Mouse (Mus musculus) heart, embryonic 16.5 days (tissue): Measurements from ENCODE around the gene Col4a2. TPM values are rescaled to one million over a fixed set of nuclear protein-coding genes. Genes with fewer than 3 reads are reported as not detected.
A peak's percentile ranks its signal among the peaks of the same experiment; 100 is the strongest.

Experiments
- ATAC-seq: fragments of 200-750 bp; cut with Nextera tagmentation; replicated peaks from 2 replicates; pipeline ENCODE4 v1.8.0; 2017; ENCODE audit warnings: moderate number of reproducible peaks; ENCODE audit not compliant: insufficient read depth, low FRiP score; ENCODE audit errors: extremely low read depth
- H3K27ac ChIP-seq: fragments of 300-500 bp; sonication (generic); 2 replicates; pipeline ENCODE4 v1.5.1; 2014; ENCODE audit warnings: mild to moderate bottlenecking, low read length, control low read depth, moderate library complexity
- H3K27me3 ChIP-seq: fragments of 300-500 bp; sonication (generic); 2 replicates; pipeline ENCODE4 v1.6.1; 2014; ENCODE audit warnings: low read length, mixed read lengths; ENCODE audit not compliant: control insufficient read depth, insufficient read depth
- H3K36me3 ChIP-seq: fragments of 300-500 bp; sonication (generic); 2 replicates; pipeline ENCODE4 v1.6.1; 2014; ENCODE audit not compliant: control insufficient read depth, insufficient read depth
- H3K4me1 ChIP-seq: fragments of 300-500 bp; sonication (generic); 2 replicates; pipeline ENCODE4 v1.6.1; 2014; ENCODE audit warnings: low read length, mixed read lengths; ENCODE audit not compliant: control insufficient read depth, insufficient read depth
- H3K4me2 ChIP-seq: fragments of 300-500 bp; sonication (generic); 2 replicates; pipeline ENCODE4 v1.6.1; 2014; ENCODE audit warnings: low read depth, mild to moderate bottlenecking, control low read depth, low read length
- H3K4me3 ChIP-seq: fragments of 300-500 bp; sonication (generic); 2 replicates; pipeline ENCODE4 v1.5.1; 2014; ENCODE audit warnings: mild to moderate bottlenecking, control low read depth, low read length
- H3K9ac ChIP-seq: fragments of 300-500 bp; sonication (generic); 2 replicates; pipeline ENCODE4 v1.6.1; 2014; ENCODE audit warnings: low read length, control low read depth
- H3K9me3 ChIP-seq: fragments of 300-500 bp; sonication (generic); replicated peaks from 2 replicates; pipeline ENCODE4 v1.6.1; 2016; ENCODE audit warnings: low read length; ENCODE audit not compliant: control insufficient read depth
- WGBS: fragments of 180-500 bp; shearing (Covaris S2); extraction: QIAGEN DNeasy Blood & Tissue Kit; methylation state at CpG from one replicate; pipeline ENCODE4 v1.1.7; 2014; 5-methylcytosine and 5-hydroxymethylcytosine counted together
- polyA plus RNA-seq: library from polyadenylated mRNA; unstranded; fragments of >200 nt; fragmentation: Nextera tagmentation; extraction: Ambion mirVana; gene quantifications from 2 replicates; pipeline ENCODE4 v1.2.1, GENCODE M21; 2015

Gene Col4a2
- polyA plus RNA-seq, 1 experiment from 2014 or later = 80.1 TPM

- ATAC-seq = no peak
- H3K4me3 ChIP-seq = no peak overlapping the region
- H3K4me2 ChIP-seq = no peak overlapping the region
- peaks cover 5% of the 10 kb centered on the region; the same call in 1 of the 2 replicates for H3K36me3 ChIP-seq
- H3K4me1 ChIP-seq = peaks cover 49% of the 10 kb centered on the region
- peaks cover 5% of the 10 kb centered on the region; the same call in 1 of the 2 replicates for H3K9me3 ChIP-seq
- no peak overlapping the region for H3K9ac ChIP-seq
- 75% methylated on average over 11 of the region's 11 CpGs for WGBS
- H3K27me3 ChIP-seq = no peaks in the 10 kb centered on the region
- H3K27ac ChIP-seq = peak overlapping the region; percentile 33; the same call in 1 of the 2 replicates
Measured at GRCm38 (mm10) chr8:11389275-11390050, 76.9 kb downstream of the Col4a2 start.

GRCm38 (mm10) chr8:11392739-11393138, 80.1 kb downstream of the Col4a2 start:
- no peak overlapping the region for H3K4me2 ChIP-seq
- H3K9me3 ChIP-seq = peaks cover 5% of the 10 kb centered on the region; the same call in 1 of the 2 replicates
- no peaks in the 10 kb centered on the region for H3K27me3 ChIP-seq
- no peak overlapping the region for H3K4me3 ChIP-seq
- peaks cover 5% of the 10 kb centered on the region; the same call in 1 of the 2 replicates for H3K36me3 ChIP-seq
- H3K4me1 ChIP-seq = peaks cover 57% of the 10 kb centered on the region
- WGBS = 8% methylated on average over 1 of the region's 1 CpGs
- H3K27ac ChIP-seq = peak overlapping the region; percentile 85
- H3K9ac ChIP-seq = no peak overlapping the region; the same call in 1 of the 2 replicates
- no peak for ATAC-seq

GRCm38 (mm10) chr8:11393161-11393560, 80.6 kb downstream of the Col4a2 start:
- Histone ChIP-seq H3K9me3 (peaks cover 5% of the 10 kb centered on the region; the same call in 1 of the 2 replicates), H3K36me3 (peaks cover 5% of the 10 kb centered on the region; the same call in 1 of the 2 replicates), H3K9ac (peak overlapping the region; percentile 59), H3K4me3 (no peak overlapping the region), H3K4me1 (peaks cover 57% of the 10 kb centered on the region), H3K27ac (peak overlapping the region; percentile 85), H3K27me3 (no peaks in the 10 kb centered on the region), H3K4me2 (peak overlapping the region; percentile 24; the same call in 1 of the 2 replicates)
- ATAC-seq = peak; percentile 31; the same call in 1 of the 2 replicates
- WGBS = 15% methylated on average over 7 of the region's 7 CpGs

- Histone ChIP-seq H3K9me3 (peaks cover 5% of the 10 kb centered on the region; the same call in 1 of the 2 replicates), H3K4me2 (peak overlapping the region; percentile 24; the same call in 1 of the 2 replicates), H3K27ac (peak overlapping the region; percentile 85), H3K36me3 (peaks cover 5% of the 10 kb centered on the region; the same call in 1 of the 2 replicates), H3K27me3 (no peaks in the 10 kb centered on the region), H3K4me3 (no peak overlapping the region), H3K4me1 (peaks cover 52% of the 10 kb centered on the region), H3K9ac (peak overlapping the region; percentile 59)
- ATAC-seq = 0 out of 2 replicates have a peak, but pooled peaks have one; percentile 42
- 7% methylated on average over 8 of the region's 8 CpGs for WGBS
Measured at GRCm38 (mm10) chr8:11393607-11394006, 81.0 kb downstream of the Col4a2 start.

GRCm38 (mm10) chr8:11394773-11395172, 82.2 kb downstream of the Col4a2 start:
- Histone ChIP-seq H3K4me1 (peaks cover 44% of the 10 kb centered on the region), H3K27me3 (no peaks in the 10 kb centered on the region), H3K9ac (peak overlapping the region; percentile 24; the same call in 1 of the 2 replicates), H3K9me3 (peaks cover 5% of the 10 kb centered on the region; the same call in 1 of the 2 replicates), H3K4me2 (no peak overlapping the region), H3K36me3 (peaks cover 5% of the 10 kb centered on the region; the same call in 1 of the 2 replicates), H3K4me3 (no peak overlapping the region), H3K27ac (peak overlapping the region; percentile 85)
- ATAC-seq = peak; percentile 21; the same call in 1 of the 2 replicates
- WGBS = 41% methylated on average over 9 of the region's 9 CpGs

GRCm38 (mm10) chr8:11395601-11396000, 83.0 kb downstream of the Col4a2 start:
- Histone ChIP-seq H3K4me3 (no peak overlapping the region), H3K36me3 (peaks cover 5% of the 10 kb centered on the region; the same call in 1 of the 2 replicates), H3K4me2 (no peak overlapping the region), H3K9ac (peak overlapping the region; percentile 6), H3K9me3 (peaks cover 5% of the 10 kb centered on the region; the same call in 1 of the 2 replicates), H3K27me3 (no peaks in the 10 kb centered on the region), H3K4me1 (peaks cover 44% of the 10 kb centered on the region), H3K27ac (peak overlapping the region; percentile 65)
- WGBS = 57% methylated on average over 10 of the region's 10 CpGs
- no peak for ATAC-seq

- H3K9ac ChIP-seq = peak overlapping the region; percentile 6
- H3K4me3 ChIP-seq = no peak overlapping the region
- H3K27me3 ChIP-seq = no peaks in the 10 kb centered on the region
- H3K36me3 ChIP-seq = peaks cover 5% of the 10 kb centered on the region; the same call in 1 of the 2 replicates
- no peak for ATAC-seq
- peak overlapping the region; percentile 65 for H3K27ac ChIP-seq
- peaks cover 5% of the 10 kb centered on the region; the same call in 1 of the 2 replicates for H3K9me3 ChIP-seq
- peaks cover 44% of the 10 kb centered on the region for H3K4me1 ChIP-seq
- 37% methylated on average over 7 of the region's 7 CpGs for WGBS
- no peak overlapping the region for H3K4me2 ChIP-seq
Measured at GRCm38 (mm10) chr8:11396111-11396510, 83.5 kb downstream of the Col4a2 start.

GRCm38 (mm10) chr8:11397126-11397525, 84.5 kb downstream of the Col4a2 start:
- H3K36me3 ChIP-seq = 0 out of 2 replicates have a peak, but pooled peaks cover 6% of the 10 kb centered on the region
- no peak overlapping the region for H3K4me2 ChIP-seq
- no peaks in the 10 kb centered on the region for H3K27me3 ChIP-seq
- no peak for ATAC-seq
- no peak overlapping the region for H3K9ac ChIP-seq
- no peak overlapping the region for H3K27ac ChIP-seq
- 71% methylated on average over 9 of the region's 9 CpGs for WGBS
- peaks cover 44% of the 10 kb centered on the region for H3K4me1 ChIP-seq
- H3K4me3 ChIP-seq = no peak overlapping the region
- H3K9me3 ChIP-seq = peaks cover 1% of the 10 kb centered on the region; the same call in 1 of the 2 replicates

GRCm38 (mm10) chr8:11399706-11400105, 87.1 kb downstream of the Col4a2 start:
- 43% methylated on average over 8 of the region's 8 CpGs for WGBS
- Histone ChIP-seq H3K27me3 (no peaks in the 10 kb centered on the region), H3K4me2 (no peak overlapping the region), H3K27ac (peak overlapping the region; percentile 69), H3K36me3 (peaks cover 24% of the 10 kb centered on the region), H3K9me3 (no peaks in the 10 kb centered on the region), H3K9ac (no peak overlapping the region), H3K4me3 (no peak overlapping the region), H3K4me1 (peaks cover 22% of the 10 kb centered on the region)
- 0 out of 2 replicates have a peak, but pooled peaks have one; percentile 23 for ATAC-seq
